Mouse (Mus musculus): Measurements from ENCODE around the gene Cdc14a.

Cdc14a gene

GRCm38 (mm10) chr3:116267036-116267654 lies 156.7 kb downstream of the Cdc14a start:
- no peak for DNase-seq (ENCODE audit: low spot score)

GRCm38 (mm10) chr3:116266360-116266759 lies 157.5 kb downstream of the Cdc14a start:
- no peak for DNase-seq (ENCODE audit: low spot score)

- DNase-seq (ENCODE audit: low spot score): no peak
These were observed 159.9 kb downstream of the Cdc14a start for GRCm38 (mm10) chr3:116263977-116264376.

GRCm38 (mm10) chr3:116263061-116263460 lies 160.8 kb downstream of the Cdc14a start:
- no peak for DNase-seq (ENCODE audit: low spot score)

- no peak for DNase-seq (ENCODE audit: low spot score)
These were observed 167.7 kb downstream of the Cdc14a start for GRCm38 (mm10) chr3:116256104-116256503.

GRCm38 (mm10) chr3:116253077-116253531 lies 170.7 kb downstream of the Cdc14a start, which contains the start of gene Gpr88:
TSS of gene Gpr88 (minus strand) at chr3:116253503.
- DNase-seq (ENCODE audit: low spot score): peak; percentile 61

GRCm38 (mm10) chr3:116252255-116253040 lies 171.4 kb downstream of the Cdc14a start:
- peak; percentile 19 for DNase-seq (ENCODE audit: low spot score)

- peak; percentile 29 for DNase-seq (ENCODE audit: low spot score)
These were observed 172.2 kb downstream of the Cdc14a start for GRCm38 (mm10) chr3:116251481-116252254.

- no peak for DNase-seq (ENCODE audit: low spot score)
These were observed 174.8 kb downstream of the Cdc14a start for GRCm38 (mm10) chr3:116249026-116249425.

GRCm38 (mm10) chr3:116244476-116244875 lies 179.4 kb downstream of the Cdc14a start:
- DNase-seq (ENCODE audit: low spot score): no peak

GRCm38 (mm10) chr3:116242685-116243084 lies 181.1 kb downstream of the Cdc14a start:
- no peak for DNase-seq (ENCODE audit: low spot score)

- DNase-seq (ENCODE audit: low spot score): no peak
These were observed 186.3 kb downstream of the Cdc14a start for GRCm38 (mm10) chr3:116237527-116237926.

GRCm38 (mm10) chr3:116236856-116237255 lies 187.0 kb downstream of the Cdc14a start:
- no peak for DNase-seq (ENCODE audit: low spot score)

- no peak for DNase-seq (ENCODE audit: low spot score)
These were observed 190.3 kb downstream of the Cdc14a start for GRCm38 (mm10) chr3:116233515-116233914.

- no peak for DNase-seq (ENCODE audit: low spot score)
These were observed 191.1 kb downstream of the Cdc14a start for GRCm38 (mm10) chr3:116232763-116233162.

- DNase-seq (ENCODE audit: low spot score): no peak
These were observed 194.5 kb downstream of the Cdc14a start for GRCm38 (mm10) chr3:116229336-116229735.

- DNase-seq (ENCODE audit: low spot score): no peak
These were observed 195.2 kb downstream of the Cdc14a start for GRCm38 (mm10) chr3:116228360-116229245.

- DNase-seq (ENCODE audit: low spot score): no peak
These were observed 196.4 kb downstream of the Cdc14a start for GRCm38 (mm10) chr3:116227383-116227782.

- DNase-seq (ENCODE audit: low spot score): no peak
These were observed 196.9 kb downstream of the Cdc14a start for GRCm38 (mm10) chr3:116226915-116227314.
